Mouse (Mus musculus): ENCODE results near the gene Mxd3. TPM values are rescaled to one million over a fixed set of nuclear protein-coding genes. Genes with fewer than 3 reads are reported as not detected.

Gene Mxd3
- polyA plus RNA-seq, 3 experiments from 2014 or later = 2.2 to 32.2 (median 3.5) TPM

Other genes starting within 250 kb of the Mxd3 start
- gene Uimc1, start 229.5 kb downstream of the Mxd3 start, polyA plus RNA-seq (2017; shearing (Covaris generic)) = 100 to 1,000 TPM in 1 of 3 experiments, 10 to 100 TPM in 2; 67.9 to 101 (median 96.7) TPM
- 10 to 100 TPM; 13.6 to 25.9 (median 17.6) TPM for gene Zfp346, start 224.5 kb downstream of the Mxd3 start, polyA plus RNA-seq (2017; shearing (Covaris generic))
- not detected for gene Gm17617, start 196.3 kb downstream of the Mxd3 start, polyA plus RNA-seq (2017; shearing (Covaris generic))
- not detected for gene Fgfr4, start 177.2 kb downstream of the Mxd3 start, polyA plus RNA-seq (2017; shearing (Covaris generic))
- gene Nsd1, start 120.0 kb downstream of the Mxd3 start, polyA plus RNA-seq (2017; shearing (Covaris generic)) = 10 to 100 TPM; 46.7 to 76.6 (median 60.1) TPM
- gene Prelid1, start 9.3 kb downstream of the Mxd3 start, polyA plus RNA-seq (2017; shearing (Covaris generic)) = 100 to 1,000 TPM; 196 to 371 (median 209) TPM
- 10 to 100 TPM in 1 of 3 experiments, 1 to 10 TPM in 2; 8.8 to 15.0 (median 9.7) TPM for gene Rab24, start 7.9 kb downstream of the Mxd3 start, polyA plus RNA-seq (2017; shearing (Covaris generic))
- gene Lman2, start 33.0 kb upstream of the Mxd3 start, polyA plus RNA-seq (2017; shearing (Covaris generic)) = 10 to 100 TPM; 43.9 to 62.8 (median 60.7) TPM
- 10 to 100 TPM; 61.5 to 73.9 (median 62.9) TPM for gene Rgs14, start 39.9 kb upstream of the Mxd3 start, polyA plus RNA-seq (2017; shearing (Covaris generic))
- gene Slc34a1, start 68.4 kb upstream of the Mxd3 start, polyA plus RNA-seq (2017; shearing (Covaris generic)) = under 1 TPM in 1 of 3 experiments, not detected in 2; 0.20 TPM
- not detected for gene Pfn3, start 85.4 kb upstream of the Mxd3 start, polyA plus RNA-seq (2017; shearing (Covaris generic))
- gene F12, start 97.0 kb upstream of the Mxd3 start, polyA plus RNA-seq (2017; shearing (Covaris generic)) = under 1 TPM in 1 of 3 experiments, not detected in 2; 0.24 TPM
- 10 to 100 TPM; 35.3 to 50.0 (median 40.5) TPM for gene Grk6, start 115.2 kb upstream of the Mxd3 start, polyA plus RNA-seq (2017; shearing (Covaris generic))
- under 1 TPM in 1 of 3 experiments, not detected in 2; 0.26 TPM for gene Prr7, start 134.4 kb upstream of the Mxd3 start, polyA plus RNA-seq (2017; shearing (Covaris generic))
- gene Dbn1, start 158.3 kb upstream of the Mxd3 start, polyA plus RNA-seq (2017; shearing (Covaris generic)) = under 1 TPM in 1 of 3 experiments, not detected in 2; 0.15 TPM
- gene Pdlim7, start 183.9 kb upstream of the Mxd3 start, polyA plus RNA-seq (2017; shearing (Covaris generic)) = 10 to 100 TPM; 13.2 to 15.7 (median 13.5) TPM
- 1 to 10 TPM in 2 of 3 experiments, under 1 TPM in 1; 0.93 to 1.1 (median 1.1) TPM for gene Dok3, start 199.5 kb upstream of the Mxd3 start, polyA plus RNA-seq (2017; shearing (Covaris generic))
- 10 to 100 TPM; 41.7 to 61.0 (median 54.6) TPM for gene Ddx41, start 206.8 kb upstream of the Mxd3 start, polyA plus RNA-seq (2017; shearing (Covaris generic))
- 10 to 100 TPM; 16.4 to 40.7 (median 37.3) TPM for gene Fam193b, start 241.3 kb upstream of the Mxd3 start, polyA plus RNA-seq (2017; shearing (Covaris generic))
- 100 to 1,000 TPM; 184 to 286 (median 269) TPM for gene Tmed9, start 243.9 kb upstream of the Mxd3 start, polyA plus RNA-seq (2017; shearing (Covaris generic))